Mouse (Mus musculus): ENCODE measurements around the gene Slc22a19. TPM values are rescaled to one million over a fixed set of nuclear protein-coding genes. Genes with fewer than 3 reads are reported as not detected.

The Slc22a19 gene
- not detected in 2 replicates for polyA plus RNA-seq (2021; fragmentation: Nextera tagmentation)
- long read RNA-seq, experiment 1 = 0 reads
- long read RNA-seq, experiment 2 = 0 reads

DNA sequence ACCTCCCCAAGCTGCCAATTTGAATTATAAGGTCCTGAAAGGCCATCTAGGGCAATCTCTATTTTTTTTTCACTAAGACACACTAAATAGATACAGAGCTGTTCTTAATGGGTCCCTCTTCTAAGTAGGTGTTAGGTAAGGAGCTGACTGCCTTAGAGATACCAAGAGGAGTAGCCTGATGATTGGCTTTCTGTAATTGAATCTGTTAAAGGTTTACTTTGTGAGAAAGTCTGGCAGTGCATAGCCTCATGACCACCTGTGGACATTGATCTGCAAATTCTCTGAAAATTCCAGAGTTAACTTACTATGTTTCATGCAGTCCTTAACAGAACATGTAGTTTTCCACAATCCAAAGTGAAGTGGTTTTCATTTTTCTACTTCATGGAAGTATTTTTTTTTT, at the start of gene Slc22a19:
Gene Slc22a19 (minus strand): TSS at position 163 of the 400 bp plus-strand sequence.

Other genes starting within 250 kb of the Slc22a19 start
- 605 and 631 TPM in 2 replicates for gene Rtn3, start 228.0 kb downstream of the Slc22a19 start, polyA plus RNA-seq (2021; fragmentation: Nextera tagmentation)
- 5.8 and 7.3 TPM in 2 replicates for gene Atl3, start 217.3 kb downstream of the Slc22a19 start, polyA plus RNA-seq (2021; fragmentation: Nextera tagmentation)
- 17.1 and 23.7 TPM in 2 replicates for gene Pla2g16, start 153.9 kb downstream of the Slc22a19 start, polyA plus RNA-seq (2021; fragmentation: Nextera tagmentation)
- gene Lgals12, start 104.1 kb downstream of the Slc22a19 start, polyA plus RNA-seq (2021; fragmentation: Nextera tagmentation) = 0.15 and 0.21 TPM in 2 replicates
- gene Hrasls5, start 98.8 kb downstream of the Slc22a19 start, polyA plus RNA-seq (2021; fragmentation: Nextera tagmentation) = 0.13 TPM in 1 of 2 replicates, not detected in the other
- not detected in 2 replicates for gene Slc22a26, start 91.4 kb upstream of the Slc22a19 start, polyA plus RNA-seq (2021; fragmentation: Nextera tagmentation)

Measured in left cerebral cortex, adult 6 months (tissue).